Mouse (Mus musculus): ENCODE data around the gene Usp32.

DNA sequence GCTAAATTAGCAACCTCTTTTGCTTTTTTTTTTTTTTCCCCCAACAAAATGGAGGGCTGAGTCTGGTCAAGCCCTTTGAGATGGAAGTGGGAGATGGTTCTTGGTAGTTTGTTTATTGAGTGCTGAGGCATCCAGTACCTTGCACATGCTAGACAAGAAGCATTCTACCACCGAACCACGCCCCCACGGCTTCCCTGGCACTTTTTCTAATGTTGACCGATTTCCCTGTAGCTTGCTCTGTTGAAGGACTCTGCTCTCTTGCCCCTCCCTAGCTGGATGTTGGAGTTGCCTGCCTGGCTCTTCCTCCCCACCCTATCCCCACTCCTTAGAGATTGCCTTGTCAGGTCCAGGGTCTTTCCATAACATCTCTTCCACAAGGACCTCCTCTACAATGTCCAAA lies 177.4 kb downstream of the Usp32 start:
- no peak for TF ChIP-seq CTCF (IDR thresholded peaks at IDR 0.05; ENCODE audit: control insufficient read depth, insufficient read depth, low read length)
- no peak for TF ChIP-seq POLR2A (IDR thresholded peaks at IDR 0.05; ENCODE audit: borderline replicate concordance, control insufficient read depth, low read depth, low read length)

Measured in bone marrow, adult 2 months (tissue).